Mouse (Mus musculus): ENCODE measurements around the gene Tango2.

DNA sequence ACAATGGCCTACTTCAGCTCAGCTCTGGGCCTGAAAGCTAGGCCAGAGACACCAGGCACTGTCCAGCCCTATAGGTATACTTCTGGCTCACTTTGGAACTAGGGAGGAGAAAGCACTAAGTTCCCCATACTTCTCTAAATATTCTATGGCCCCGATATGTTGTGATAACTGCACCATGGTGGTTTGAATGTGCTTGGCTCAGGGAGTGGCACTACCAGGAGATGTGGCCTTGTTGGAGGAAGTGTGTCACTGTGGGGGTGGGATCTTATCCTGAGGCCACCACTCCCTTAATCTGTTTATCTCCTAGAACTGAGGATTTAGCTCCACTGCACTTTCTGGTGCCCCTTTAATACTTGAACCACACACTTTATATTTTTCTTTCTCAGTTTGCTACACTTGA, 39.7 kb downstream of the Tango2 start:
- TF ChIP-seq POLR2A (IDR thresholded peaks at IDR 0.05; ENCODE audit: low read depth, low read length): no peak
- TF ChIP-seq CTCF (IDR thresholded peaks at IDR 0.05; ENCODE audit: extremely low read depth, insufficient read depth, insufficient read length, insufficient replicate concordance): no peak
